Mouse (Mus musculus) inflammation-experienced regulatory T-cells, adult 16 weeks (primary cell): Measurements from ENCODE around the gene Gm3409. TPM values are rescaled to one million over a fixed set of nuclear protein-coding genes. Genes with fewer than 3 reads are reported as not detected.

Source experiments
- polyA plus RNA-seq: library from polyadenylated mRNA; unstranded; fragments of 100-300 nt; shearing (Covaris generic); gene quantifications from one replicate; pipeline ENCODE4 v1.2.1, GENCODE M21; 2017

Gm3409 gene
- polyA plus RNA-seq, result not detected

GRCm38 (mm10) chr5:146537347-146537746, at the start of gene Gm3409:
Gene Gm3409, plus strand, starts transcription at chr5:146537647.

GRCm38 (mm10) chr5:146491063-146491462, 46.4 kb upstream of the Gm3409 start, which contains the start of gene Gm6370:
Gene Gm6370, plus strand, starts transcription at chr5:146491363.

GRCm38 (mm10) chr5:146502099-146502498, 35.3 kb upstream of the Gm3409 start, which contains the start of gene 4930449I24Rik:
Gene 4930449I24Rik, plus strand, starts transcription at chr5:146502399.

GRCm38 (mm10) chr5:146513823-146514222, 23.6 kb upstream of the Gm3409 start, which contains the start of gene Gm3402:
Gene Gm3402, plus strand, starts transcription at chr5:146514123.

GRCm38 (mm10) chr5:146525501-146525900, 11.9 kb upstream of the Gm3409 start, which contains the start of gene Gm3404:
Gene Gm3404, plus strand, starts transcription at chr5:146525801.

GRCm38 (mm10) chr5:146555836-146556235, 18.4 kb downstream of the Gm3409 start, which contains the start of gene Gm3415:
Gene Gm3415, plus strand, starts transcription at chr5:146556136.

GRCm38 (mm10) chr5:146584478-146585306, 47.2 kb downstream of the Gm3409 start, which contains the start of gene Gpr12:
Gene Gpr12, minus strand, starts transcription at chr5:146585239.

Other genes with a start within 250 kb of the Gm3409 start
- gene Wasf3, start 152.7 kb upstream of the Gm3409 start, polyA plus RNA-seq, result not detected
- not detected for gene Gm6408, start 55.7 kb upstream of the Gm3409 start, polyA plus RNA-seq
- gene Gm6370, start 46.3 kb upstream of the Gm3409 start, polyA plus RNA-seq, result not detected
- gene 4930449I24Rik, start 35.2 kb upstream of the Gm3409 start, polyA plus RNA-seq, result not detected
- gene Gm3402, start 23.5 kb upstream of the Gm3409 start, polyA plus RNA-seq, result not detected
- not detected for gene Gm3404, start 11.8 kb upstream of the Gm3409 start, polyA plus RNA-seq
- not detected for gene Gm3415, start 18.5 kb downstream of the Gm3409 start, polyA plus RNA-seq
- gene Gpr12, start 47.6 kb downstream of the Gm3409 start, polyA plus RNA-seq, result not detected